Mouse (Mus musculus): ENCODE results near the gene Ak5.
"Not testable (repeated sequence)": the region's sequence is repeated elsewhere in the genome, so short reads cannot be mapped to it uniquely, and the experiment has no call there.

Gene Ak5

DNA sequence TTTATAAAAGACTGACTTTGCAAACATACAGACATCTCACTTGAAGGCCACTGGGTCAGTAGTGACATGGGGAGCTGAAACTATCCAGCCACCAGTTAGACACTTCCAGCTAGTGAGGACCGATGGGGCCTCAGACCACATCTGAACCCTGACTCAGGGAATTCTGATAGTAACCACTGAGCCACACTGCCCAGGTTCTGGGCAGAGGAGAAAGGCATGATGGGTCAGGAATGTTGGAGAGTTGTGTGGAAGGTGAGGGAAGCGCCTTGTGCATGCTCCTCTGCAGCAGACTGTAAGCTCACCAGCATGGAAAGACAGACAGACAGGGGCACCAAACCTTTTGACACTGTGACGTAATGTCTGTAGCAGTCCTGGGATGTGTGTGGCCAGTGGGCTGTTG is 192.3 kb downstream of the Ak5 start:
- DNase-seq (ENCODE audit: low spot score in 2 of 2): no peak

DNA sequence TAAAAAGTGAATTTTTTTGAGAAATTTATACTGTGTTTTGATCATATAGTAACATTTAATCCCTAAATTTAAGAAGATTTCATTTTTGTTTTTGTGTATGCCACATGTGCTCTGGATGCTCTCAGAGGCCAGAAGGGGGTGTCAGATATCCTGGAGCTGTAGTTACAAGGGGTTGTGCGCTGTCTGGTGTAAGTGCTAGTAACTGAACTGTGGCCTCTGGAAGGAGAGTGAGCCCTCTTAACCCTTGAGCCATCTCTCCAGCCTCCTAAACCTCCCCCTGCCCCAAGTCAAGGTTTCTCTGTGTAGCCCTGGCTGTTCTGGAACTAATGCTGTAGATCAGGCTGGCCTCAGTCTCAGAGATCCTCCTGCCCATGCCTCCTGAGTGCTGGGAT is 192.9 kb downstream of the Ak5 start:
- DNase-seq (ENCODE audit: low spot score in 2 of 2): no peak

DNA sequence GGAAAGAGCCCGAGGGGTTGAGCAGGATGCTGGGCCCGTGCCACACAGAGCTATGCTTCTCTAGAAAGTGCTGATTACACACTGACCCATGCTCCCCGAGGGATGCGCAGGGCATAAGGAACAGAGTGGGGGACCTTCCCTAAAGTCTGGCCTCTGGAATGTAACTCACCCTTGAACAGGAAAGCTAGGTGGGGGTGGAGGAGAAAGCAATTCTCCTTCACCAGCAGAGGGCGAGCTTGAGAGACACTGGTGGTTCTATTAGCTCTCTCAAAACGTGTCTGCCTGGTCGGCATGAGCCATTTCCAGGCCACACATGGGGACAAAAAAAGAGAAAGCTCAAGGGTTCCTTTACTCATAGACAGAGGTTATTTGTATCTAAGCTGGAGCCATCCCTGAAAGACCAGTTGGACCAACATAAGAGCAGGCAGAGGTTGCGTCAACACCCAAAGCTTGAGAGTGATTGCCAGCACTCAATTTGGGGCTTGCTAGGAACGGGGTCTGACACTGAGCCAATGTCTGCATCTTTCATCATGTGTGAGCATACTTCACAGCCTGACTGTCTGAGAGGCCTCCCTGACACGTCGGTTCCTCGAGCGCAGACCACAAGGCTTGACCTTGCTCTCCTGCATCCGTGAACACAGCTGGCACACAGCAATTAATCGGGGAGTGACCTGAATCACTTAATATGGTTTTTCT is 193.4 kb downstream of the Ak5 start:
- DNase-seq (ENCODE audit: low spot score in 2 of 2): no peak

DNA sequence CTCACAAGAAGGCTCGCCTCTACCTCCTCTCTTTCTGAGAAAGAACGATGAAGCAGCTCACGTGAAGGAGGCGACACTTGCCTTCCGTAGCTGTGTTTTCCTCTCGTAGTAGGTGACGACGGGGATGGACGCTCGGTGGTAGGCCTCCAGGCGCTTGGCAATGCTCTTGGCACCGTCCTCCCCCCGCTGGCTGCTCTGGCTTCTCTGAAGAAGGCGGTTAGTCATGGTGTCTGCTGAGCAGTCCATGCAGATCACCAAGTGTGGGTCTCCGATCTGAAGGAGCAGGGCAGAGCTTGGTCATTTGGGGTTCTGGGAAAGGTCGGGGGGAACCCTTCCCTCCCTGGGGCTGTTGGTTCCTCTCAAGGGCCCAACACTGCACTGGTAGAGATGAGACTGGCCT is 195.5 kb downstream of the Ak5 start:
- DNase-seq (ENCODE audit: low spot score in 2 of 2): no peak

DNA sequence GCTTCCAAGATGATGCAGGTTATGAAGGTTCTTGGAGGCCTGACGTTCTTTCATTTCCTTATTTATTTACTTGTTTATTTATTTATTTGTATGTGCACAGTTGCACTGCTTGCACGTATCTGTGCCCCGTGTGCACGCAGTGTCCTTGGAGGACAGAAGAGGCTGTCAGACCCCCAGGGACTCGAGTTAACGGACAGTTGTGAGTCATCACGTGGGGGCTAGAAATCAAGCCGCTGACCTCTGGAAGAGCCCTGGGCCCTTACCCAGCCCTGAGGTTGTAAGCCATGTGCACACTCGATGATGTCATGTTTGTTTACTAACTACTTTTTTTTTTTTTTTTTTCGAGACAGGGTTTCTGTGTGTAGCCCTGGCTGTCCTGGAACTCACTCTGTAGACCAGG is 197.8 kb downstream of the Ak5 start:
- no peak for DNase-seq (ENCODE audit: low spot score in 2 of 2)

DNA sequence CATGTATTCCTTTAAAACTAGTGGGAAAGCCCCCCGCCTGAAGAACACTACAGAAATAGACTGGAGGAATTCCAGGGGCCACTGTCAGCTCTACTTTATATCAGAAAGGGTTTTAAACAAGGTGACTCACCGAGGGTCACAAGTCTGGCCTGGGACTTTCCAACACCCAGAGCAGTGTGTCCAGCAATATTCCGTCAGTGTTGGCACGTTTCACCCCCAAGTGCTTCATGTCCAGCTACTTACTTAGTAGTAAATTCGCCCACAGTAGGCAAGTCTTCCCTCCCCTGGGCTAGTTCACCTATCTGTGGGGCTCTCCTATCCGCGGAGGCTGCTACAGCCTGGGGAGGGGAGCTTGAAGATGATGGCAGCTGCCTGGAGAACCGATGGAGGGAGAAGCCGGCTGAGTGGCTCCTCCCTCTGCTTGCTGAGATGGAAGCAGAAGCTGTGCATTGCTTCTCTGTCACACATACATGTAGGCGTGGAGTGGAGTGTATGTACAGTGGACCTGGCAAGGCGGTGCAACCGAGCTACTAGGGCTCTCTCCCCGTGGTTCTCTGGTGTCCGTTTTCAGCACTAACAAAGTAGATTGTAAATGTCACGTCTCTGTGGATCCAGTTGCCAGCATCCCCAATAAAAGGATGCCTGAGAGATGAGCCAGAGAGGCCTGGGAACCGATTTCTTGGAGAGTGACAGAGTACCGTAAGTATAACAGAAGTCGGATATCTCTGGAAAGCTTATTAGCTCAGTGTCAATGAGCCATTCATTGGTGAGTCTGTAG is 198.5 kb downstream of the Ak5 start:
- no peak for DNase-seq (ENCODE audit: low spot score in 2 of 2)

DNA sequence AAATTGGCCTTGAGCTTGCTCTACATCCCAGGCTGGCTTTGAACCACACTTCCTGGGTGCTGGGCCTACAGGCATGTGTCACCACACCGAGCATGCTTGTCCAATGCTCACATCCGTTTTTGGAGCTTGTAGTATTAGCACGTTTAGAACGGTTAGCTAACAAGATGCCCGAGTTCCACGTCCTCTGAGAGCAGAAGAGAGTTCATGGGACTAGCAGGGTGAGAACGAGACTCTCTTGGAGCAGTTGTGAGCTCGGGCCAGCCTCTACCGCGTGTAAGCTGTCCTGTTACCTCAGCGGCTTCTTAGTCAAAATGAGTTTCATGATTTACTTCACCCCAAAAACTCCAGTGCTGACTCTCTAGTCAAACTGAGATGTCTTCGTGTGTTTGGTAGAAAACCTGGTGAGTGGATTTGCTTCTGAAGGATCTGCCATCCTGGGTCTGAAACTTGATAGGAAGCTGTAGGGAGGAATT is 199.6 kb downstream of the Ak5 start:
- DNase-seq (ENCODE audit: low spot score in 2 of 2): no peak

DNA sequence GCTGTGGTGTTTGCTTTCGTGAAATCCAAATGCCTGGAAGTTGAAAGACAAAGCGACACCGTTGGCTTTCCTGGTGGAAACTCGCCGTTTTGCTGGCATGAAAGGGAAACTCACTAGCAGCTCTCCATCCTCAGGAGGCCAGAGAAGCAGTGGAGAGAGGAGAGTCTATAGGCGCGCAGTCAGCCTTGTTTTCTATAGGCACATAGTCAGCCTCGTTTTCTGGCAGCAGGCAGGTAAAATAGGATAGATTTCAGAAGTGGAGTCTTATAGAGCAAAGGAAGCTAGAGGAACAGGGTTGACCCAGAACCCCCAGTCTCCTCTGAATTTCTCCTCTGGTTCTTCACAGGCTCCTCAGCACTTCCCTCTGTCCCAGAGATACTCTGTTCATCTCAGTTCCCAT is 200.1 kb downstream of the Ak5 start:
- DNase-seq (ENCODE audit: low spot score in 2 of 2): no peak

DNA sequence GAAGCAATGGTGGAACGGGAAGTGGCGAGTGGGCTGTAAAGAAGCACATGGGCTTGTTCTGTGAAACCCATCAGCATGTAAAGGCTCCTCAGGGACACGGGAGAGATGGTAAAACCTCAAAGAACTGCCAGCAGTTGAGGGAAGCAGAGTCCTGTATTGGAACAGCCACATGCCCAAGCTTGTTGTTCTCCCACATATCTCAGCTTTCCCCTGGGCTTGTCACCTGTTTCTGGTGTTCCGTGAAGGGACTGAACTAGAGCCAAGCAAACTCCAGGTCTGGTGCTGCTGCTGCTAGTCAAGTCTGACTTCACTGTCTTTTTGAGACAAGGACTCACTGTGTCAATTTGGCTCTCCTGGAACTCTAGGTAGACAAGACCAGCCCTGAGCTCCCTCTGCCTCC is 200.8 kb downstream of the Ak5 start:
- no peak for DNase-seq (ENCODE audit: low spot score in 2 of 2)

DNA sequence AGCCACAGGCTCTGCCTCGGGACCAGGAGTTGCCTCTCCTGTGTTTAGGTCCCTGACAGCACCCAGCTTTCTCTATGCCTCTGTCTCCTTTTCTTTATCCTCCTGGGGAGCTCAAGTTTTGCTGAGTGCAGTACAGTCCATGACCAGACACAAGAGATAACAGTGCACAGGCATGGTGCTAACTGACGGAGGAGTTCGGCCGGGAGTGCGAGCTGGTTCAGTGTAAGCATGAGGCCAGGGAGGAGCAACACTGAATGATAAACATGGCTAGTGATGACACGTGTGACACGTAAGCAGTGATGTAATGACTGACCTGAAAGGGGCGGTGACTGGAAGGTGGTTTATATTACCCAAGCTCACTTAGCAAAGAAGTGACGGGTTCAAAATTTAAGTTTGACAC is 201.3 kb downstream of the Ak5 start:
- DNase-seq (ENCODE audit: low spot score in 2 of 2): no peak

DNA sequence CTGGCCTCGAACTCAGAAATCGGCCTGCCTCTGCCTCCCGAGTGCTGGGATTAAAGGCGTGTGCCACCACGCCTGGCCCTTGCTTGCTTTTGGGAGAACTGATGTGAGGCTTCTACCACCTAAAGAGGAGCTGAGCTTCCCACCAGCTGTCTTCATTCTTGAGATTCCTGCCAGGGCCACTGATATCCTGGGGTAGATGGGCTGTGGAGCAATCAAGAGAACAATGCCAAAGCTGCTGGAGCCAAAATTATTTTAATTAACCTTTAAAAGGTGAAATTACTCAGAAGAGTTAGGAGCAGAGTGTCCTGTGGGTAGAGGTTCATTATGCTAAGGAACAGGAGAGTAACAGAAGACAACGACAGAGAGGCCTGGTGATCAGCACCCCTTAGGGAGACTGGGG is 202.8 kb downstream of the Ak5 start:
- DNase-seq (ENCODE audit: low spot score in 2 of 2): no peak

DNA sequence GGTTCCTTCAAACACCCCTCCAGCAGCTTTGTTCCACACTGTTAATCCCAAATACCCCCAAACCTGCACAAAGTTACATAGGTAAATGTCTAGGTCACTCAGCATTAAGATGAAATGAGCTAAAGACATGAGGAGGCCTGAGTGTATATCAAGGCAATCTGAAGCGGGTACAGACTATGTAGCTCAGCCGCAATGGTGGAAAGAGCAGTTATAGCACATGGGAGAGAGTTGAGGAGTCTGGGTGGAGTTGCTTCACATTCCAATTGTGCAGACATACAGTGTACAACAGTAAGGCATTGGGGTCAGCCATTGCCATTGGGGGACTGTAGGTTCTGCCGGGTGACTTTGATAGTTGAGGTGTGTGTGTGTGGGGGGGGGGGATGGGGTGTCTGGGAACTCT is 203.7 kb downstream of the Ak5 start:
- DNase-seq (ENCODE audit: low spot score in 2 of 2): no peak

DNA sequence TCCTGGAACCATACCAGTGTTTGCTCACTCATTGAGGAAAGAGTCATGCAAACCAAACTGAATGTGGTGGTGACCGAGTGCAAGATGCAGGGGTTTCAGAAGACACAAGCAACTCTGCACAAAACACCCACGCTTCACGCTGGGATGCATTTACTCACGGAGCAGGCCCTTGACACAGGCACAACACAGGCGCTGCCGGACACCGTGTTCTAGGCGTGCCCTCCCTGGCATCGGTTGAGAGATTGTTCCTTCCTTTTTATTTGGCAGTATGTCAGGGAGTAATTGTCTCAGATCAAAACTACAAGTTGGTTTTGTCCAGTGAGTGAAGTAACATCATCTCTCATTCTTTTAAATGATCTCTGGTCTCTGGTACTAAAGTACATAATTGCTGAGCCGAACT is 205.3 kb downstream of the Ak5 start:
- DNase-seq (ENCODE audit: low spot score in 2 of 2): no peak

DNA sequence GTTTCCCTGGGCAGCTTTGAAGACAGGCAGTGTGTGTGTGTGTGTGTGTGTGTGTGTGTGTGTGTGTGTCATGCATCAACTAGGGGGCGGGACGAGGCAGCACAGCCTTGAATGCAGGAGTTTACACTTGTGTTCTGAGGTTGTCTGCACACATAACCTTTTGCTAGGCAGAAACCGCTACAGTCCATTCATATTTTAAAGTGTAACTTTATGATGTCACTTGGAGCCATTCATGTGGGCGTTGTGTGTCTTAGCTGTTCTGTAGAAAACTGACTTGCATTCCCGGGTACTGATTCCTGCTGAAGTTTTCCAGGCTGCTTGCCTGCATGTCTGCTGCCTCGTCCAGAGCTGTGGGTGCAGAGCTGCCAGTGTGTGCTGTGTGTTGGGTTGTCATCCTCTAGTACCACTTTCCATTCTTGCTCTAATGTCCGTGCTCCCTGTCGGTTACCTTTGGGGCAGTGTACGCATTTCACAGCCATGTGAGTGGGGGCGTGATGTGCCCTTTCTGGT is 206.1 kb downstream of the Ak5 start:
- no peak for DNase-seq (ENCODE audit: low spot score in 2 of 2)

DNA sequence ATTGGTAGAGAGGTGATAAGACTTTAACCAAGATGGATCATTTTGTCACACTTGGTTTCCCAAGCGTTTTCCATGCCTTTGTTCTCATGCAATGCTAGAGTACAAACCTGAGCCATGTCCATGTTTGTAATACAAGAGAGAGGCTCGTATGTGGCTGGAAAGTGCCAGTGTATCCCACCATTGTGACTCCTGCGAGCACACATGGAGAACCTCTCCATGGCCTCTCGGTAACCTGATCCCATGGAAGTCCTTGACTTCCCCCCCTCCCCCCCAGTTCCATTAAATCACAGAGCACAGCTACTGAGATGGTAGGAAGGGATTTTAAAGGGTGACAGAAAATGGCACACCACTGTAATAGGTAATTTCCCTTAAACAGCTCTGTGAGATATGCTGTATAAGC is 207.4 kb downstream of the Ak5 start:
- DNase-seq (ENCODE audit: low spot score in 2 of 2): no peak

DNA sequence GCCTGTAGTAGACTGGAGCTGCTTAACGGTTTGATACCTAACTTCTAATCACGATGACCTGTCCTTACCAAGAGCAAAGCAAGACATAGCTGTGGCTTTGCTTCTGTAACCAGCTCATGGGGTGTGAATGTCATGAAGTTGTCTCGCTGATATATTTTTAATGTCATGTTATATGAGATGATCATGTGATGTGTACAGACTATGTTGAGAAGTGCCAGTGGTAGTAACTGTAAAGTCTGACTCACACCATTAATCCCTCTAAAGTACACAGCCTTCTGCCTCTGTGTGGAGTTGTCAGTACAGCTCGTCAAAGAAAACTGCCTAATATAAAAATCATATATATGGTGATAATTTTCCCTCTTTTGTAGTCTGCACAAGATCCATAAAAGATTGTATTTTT is 209.3 kb downstream of the Ak5 start:
- DNase-seq (ENCODE audit: low spot score in 2 of 2): not testable (repeated sequence)

DNA sequence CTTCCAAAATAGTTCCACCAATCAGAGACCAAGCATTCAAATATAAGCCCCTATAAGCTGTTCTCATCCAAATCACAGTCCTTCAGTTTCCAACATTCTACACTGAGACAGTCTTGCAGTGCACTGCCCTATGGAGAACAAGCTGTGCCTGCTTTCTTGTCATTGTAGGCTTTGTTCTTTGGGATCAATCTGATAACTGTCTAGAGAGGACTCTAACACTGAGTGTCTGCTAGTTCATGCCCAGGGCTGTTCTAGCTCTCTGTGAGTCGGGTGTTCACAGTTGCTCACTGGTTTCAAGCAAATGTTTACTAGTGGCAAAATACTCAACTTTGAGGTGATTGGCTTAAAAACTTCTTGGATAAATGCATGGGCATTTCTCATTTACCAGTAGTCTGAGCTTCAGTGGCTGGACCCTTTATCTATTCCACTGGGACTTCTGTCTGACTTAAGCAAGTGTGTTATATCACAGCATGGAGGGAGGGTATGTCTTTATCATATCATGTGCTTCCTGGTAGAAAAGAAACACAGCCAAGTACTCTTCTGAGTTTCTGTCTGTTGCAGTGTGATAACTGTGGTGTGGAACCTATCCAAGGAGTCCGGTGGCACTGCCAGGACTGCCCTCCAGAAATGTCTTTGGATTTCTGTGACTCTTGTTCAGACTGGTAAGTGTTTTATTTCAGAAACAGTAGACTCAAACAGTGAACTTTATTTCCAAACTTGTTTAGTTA is 210.7 kb downstream of the Ak5 start:
- no peak for DNase-seq (ENCODE audit: low spot score in 2 of 2)

DNA sequence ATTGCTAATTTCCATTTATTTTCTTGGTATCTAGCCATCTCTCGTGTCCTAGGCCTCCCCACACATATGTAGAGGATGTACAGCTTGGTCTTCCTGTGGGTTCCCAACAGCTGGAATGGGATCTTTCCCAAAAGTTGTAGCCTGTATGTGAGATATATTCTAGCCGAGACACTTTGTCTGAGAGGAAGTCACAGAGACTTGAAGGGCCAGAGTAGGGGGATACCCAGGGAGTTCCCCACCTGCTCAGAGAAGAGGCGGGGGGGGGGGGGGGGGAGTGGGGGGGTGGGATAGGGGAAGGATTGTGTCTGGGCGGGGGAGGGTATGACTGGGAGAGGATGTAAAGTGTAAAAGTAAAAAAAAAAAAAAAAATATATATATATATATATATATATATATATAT is 215.0 kb downstream of the Ak5 start:
- no peak for DNase-seq (ENCODE audit: low spot score in 2 of 2)

DNA sequence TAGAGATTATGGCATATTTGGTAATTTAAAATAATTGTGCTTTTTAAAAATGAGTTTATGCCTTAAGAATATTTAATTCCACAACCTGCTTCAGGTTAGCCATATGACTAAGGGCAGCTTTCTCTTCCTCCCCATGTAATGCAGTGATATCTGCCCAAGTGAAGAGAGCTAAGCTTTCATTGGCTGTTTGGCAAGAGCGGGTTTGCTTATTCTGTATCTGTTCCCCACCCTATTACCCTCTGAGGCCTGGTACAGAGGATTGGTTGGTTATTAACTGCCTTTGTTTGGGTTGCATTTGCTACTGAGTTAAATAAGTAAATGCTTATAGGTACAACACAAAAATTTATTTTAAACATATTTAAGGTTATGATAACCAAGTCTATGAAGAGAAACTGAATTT is 221.2 kb downstream of the Ak5 start:
- no peak for DNase-seq (ENCODE audit: low spot score in 2 of 2)

DNA sequence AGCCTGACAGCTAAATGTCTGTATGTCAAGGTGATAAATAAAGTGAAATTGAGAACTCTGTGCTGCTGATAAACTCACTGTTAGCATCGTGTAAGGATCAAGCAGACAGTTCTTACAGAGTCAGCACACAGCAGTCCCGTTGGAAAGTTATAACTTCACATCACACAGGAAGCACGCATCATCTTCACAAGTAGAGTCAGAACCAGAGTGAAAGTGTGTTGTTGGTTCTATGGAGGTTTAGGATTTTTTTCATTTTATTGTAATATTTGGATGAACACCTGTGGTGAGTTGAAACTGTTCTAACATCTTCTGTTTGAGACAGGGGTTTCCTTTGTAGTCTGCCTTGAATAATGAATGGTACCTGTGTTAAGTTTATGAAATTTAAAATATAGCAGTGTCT is 224.0 kb downstream of the Ak5 start:
- DNase-seq (ENCODE audit: low spot score in 2 of 2): no peak

DNA sequence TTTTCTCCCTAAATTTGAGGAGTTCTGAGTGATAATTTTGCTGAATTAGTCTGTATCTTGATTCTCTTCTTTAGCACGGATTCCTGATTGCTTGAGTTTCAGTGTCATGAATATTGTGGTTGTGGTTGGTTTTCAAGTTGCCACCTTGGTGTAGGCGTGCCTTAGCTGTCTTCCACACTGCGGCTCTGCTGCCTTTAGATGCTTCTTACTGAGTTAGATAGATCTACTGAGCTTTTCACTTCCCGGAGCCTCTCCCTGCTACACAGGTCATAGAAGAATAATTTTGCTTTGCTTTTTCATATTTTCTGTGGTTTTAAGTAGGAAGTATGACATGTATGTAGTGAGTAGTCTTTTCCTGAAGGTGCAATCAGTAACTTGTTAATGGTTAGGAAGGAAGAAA is 225.4 kb downstream of the Ak5 start:
- no peak for DNase-seq (ENCODE audit: low spot score in 2 of 2)

DNA sequence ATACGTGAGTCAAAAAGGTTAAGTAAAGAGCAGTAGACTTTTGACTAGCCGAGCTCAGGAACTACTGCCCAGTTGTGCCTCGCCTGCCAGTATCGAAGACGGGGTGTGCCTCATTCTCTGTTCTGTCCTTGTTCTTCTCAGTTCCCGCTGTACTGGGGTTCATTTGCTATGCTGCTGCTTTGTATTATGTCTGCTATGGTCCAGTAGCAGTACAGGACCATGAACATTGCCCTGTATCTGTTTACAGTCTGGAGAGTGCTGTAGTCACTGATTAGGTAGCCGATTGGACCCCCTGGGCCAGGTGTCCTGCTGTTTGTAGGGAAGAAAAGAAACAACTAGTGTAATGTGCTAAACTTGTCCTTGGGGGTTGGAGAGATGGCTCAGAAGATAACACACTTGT is 230.1 kb downstream of the Ak5 start:
- DNase-seq (ENCODE audit: low spot score in 2 of 2): no peak

DNA sequence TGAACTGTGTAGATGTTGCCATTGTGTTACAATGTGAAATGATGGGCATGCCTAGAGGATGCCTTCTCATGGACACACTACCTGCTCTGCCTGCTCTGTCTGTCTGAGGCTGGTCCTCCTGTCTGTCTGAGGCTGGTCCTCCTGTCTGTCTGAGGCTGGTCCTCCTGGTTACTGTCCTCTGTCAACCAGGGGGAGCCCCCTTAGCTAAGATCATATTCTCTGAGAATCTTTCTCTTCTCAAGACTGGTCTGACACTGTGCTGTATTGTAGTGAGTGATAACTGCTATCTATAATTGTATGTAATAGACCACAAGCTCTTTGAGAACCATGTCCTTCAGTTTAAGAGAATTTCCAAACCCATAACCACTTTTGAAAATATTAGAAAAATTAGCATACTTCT is 232.6 kb downstream of the Ak5 start:
- no peak for DNase-seq (ENCODE audit: low spot score in 2 of 2)
